Mouse (Mus musculus) cerebellum, adult (tissue): ENCODE measurements around the gene Pigm.

Experiments used
- ATAC-seq: cut with Nextera tagmentation; 2 replicates; pipeline ENCODE4 v1.9.2; 2017; ENCODE audit warnings: mild to moderate bottlenecking, moderate library complexity, mixed read lengths; ENCODE audit not compliant: insufficient number of reproducible peaks, low FRiP score, low TSS enrichment

The Pigm gene

DNA sequence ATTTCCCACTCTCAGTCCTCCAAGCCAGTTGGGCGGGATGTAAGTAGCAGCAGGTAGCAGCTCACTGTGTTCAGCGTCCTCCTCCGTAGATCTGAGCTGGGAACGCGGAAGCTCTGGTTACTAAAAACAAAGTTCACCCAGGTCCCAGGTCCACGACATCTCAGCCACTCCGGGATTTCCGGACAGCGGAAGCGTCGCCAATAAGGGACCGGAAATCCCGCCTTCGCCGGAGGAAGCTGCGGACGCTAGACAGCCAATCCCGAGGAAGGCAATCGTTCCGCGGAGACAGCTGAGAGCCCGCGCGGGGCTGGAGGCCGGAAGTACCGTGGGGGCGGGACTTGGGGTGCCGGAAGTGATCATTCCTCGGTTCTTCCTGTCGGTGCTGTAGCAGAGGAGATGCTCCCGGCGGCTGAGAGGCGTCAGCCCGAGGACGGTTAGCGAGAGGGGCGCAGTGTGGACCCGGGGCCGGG is at the start of gene Pigm:
Pigm (plus strand) TSS at position 349 of the 470 bp plus-strand sequence.
- ATAC-seq, result peak; percentile 100

DNA sequence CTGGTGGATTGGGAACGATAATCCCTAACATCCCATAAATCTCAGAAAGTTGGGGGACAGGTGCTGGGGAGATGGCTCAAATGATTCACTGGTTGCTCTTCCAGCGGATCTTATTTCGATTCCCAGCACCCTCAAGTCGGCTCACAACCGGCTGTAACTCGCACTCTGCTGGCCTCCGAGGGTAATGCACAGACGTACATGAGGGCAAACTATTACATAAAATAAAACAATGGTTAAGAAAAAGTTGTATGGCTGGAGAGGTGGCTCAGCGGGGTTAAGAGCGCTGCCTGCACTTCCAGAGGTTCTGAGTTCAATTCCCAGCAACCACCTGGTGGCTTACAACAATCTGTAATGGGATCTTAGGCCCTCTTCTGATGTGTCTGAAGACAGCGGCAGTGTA is 49.7 kb upstream of the Pigm start:
- no peak for ATAC-seq

GRCm38 (mm10) chr1:172327206-172328001 is 48.9 kb upstream of the Pigm start:
- no peak for ATAC-seq

GRCm38 (mm10) chr1:172328041-172328440 is 48.3 kb upstream of the Pigm start:
- ATAC-seq, result no peak

GRCm38 (mm10) chr1:172328461-172328860 is 47.9 kb upstream of the Pigm start:
- no peak for ATAC-seq

- peak; percentile 77 for ATAC-seq
Measured at GRCm38 (mm10) chr1:172329131-172329530, 47.2 kb upstream of the Pigm start, which contains the start of gene Kcnj9. Kcnj9 (minus strand) TSS chr1:172329318.

- ATAC-seq, result peak; percentile 3; the same call in 1 of the 2 replicates
Measured at GRCm38 (mm10) chr1:172329616-172330015, 46.7 kb upstream of the Pigm start.

DNA sequence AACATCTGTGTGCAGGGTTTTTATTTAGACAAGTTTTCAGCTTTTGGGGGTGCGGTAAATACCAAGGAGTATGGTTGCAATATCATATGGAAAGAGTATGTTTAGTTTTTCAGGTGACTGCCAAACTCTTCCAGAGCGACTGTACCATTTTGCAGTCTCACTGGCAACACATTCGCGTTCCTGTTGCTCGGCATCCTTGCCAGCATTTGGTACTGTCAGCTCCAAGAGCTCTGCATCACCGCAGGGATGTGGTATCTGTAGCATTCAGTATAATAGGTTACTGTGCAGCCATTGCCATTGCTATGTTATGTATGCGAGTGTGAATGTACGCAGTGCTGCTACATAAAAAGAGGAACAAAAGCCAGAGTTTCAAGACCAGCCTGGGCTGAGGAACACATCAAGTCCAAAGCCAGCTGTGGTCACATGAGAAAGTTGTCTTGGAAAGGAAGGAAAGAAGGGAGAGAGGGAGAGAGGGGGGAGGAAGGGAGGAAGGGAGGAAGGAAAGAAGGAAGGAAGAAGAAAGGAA is 44.9 kb upstream of the Pigm start:
- ATAC-seq, result no peak

DNA sequence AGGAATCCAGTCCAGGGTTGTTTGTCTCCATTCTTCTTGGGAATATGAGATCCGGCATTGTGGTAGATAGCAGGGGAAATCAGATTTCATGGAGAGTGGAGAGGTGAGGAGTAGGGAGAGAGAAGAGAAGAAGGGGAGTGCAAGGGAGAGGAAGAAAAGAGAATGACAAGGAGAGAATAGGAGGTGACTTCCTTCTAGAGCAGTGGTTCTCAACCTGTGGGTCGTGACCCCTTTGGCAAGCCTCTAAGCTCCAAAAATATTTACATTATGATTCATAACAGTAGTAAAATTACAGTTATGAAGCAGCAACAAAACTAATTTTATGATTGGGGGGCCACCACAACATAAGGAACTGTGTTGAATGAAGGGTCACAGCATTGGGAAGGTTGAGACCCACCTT is 43.4 kb upstream of the Pigm start:
- ATAC-seq, result no peak

GRCm38 (mm10) chr1:172333512-172333911 is 42.8 kb upstream of the Pigm start:
- ATAC-seq, result no peak

- ATAC-seq, result no peak
Measured at GRCm38 (mm10) chr1:172335804-172336203, 40.5 kb upstream of the Pigm start.

DNA sequence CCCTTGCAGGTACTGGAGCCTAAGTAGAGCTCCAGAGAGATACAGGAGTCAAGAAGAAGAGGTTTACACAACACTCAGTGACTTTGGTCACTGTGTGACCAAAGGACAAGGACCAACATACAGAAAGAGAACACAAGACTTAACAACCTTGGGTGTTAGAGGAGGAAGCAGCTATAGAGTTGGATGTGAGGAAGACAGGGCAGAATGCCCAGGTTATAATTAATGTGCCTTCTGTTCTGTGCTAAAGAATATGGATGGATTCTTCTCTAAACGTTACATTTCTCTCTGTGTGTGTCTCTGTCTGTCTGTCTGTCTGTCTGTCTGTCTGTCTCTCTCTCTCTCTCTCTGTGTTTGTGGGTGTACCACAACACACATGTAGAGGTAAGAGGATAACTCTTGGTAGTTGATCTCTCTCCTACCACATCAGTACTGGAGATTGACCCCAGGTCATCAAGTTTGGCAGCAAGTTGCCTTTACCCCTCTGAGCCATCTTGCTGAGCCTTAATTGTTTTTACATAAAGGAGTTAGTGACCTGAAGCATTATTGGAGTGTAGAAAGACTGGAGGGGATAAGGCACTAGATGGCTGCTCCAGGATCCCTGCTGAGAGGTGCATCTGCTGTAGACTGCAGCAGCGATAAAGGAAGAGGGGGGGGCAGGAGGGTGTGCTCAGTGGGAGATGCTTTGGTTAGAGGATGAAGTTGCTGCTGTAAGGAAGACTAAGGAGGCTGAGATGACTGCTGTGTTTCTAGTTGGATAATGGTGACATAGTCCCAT is 38.7 kb upstream of the Pigm start:
- ATAC-seq, result peak; percentile 64

GRCm38 (mm10) chr1:172340729-172341321 is 35.5 kb upstream of the Pigm start, which contains the start of gene Kcnj10:
Kcnj10 (plus strand) TSS chr1:172341210.
- ATAC-seq, result peak; percentile 80

- no peak for ATAC-seq
Measured at GRCm38 (mm10) chr1:172341386-172341785, 35.0 kb upstream of the Pigm start.

- 0 out of 2 replicates have a peak, but pooled peaks have one; percentile 8 for ATAC-seq
Measured at GRCm38 (mm10) chr1:172342729-172343128, 33.6 kb upstream of the Pigm start.

- no peak for ATAC-seq
Measured at GRCm38 (mm10) chr1:172343914-172344313, 32.4 kb upstream of the Pigm start.

DNA sequence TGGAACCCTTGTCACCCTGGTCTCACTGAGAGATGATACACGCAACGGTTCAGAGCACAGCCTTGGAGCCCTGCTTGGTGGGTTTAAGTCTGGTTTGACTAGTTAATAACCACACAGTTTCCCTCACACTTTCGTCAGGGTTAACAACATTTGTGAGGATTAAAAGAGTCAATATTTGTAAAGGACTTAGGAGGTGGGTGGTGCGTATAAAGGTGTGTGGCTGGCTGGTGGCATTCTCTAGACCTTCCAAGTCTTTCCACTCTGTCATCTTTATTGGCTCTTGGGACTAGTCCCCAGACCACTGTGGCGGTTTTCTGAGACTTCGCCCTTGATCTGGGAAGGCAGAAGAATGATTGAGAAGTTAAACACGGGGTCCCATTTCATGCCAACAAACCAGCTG is 31.5 kb upstream of the Pigm start:
- no peak for ATAC-seq

GRCm38 (mm10) chr1:172346707-172347106 is 29.6 kb upstream of the Pigm start:
- no peak for ATAC-seq

- no peak for ATAC-seq
Measured at GRCm38 (mm10) chr1:172347382-172347781, 29.0 kb upstream of the Pigm start.

DNA sequence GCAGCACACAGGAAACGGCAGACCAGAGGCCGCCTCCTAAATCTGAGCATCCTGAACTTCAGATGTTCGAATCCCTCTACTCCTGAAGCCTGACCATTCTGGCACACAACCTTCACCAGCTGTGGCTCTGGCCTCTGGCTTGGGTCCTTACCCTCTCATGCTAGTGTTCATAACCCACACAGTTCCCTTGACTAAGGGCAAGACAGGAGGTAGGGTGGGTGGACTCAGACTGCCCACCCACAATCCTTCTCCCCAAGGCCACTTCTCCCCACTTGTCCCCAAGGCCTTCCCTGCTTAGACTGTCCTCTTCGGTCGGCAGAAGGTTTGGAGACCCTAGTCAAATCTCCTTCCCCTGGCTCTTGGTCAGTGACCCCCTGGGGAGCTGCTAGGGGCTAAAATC is 26.8 kb upstream of the Pigm start:
- no peak for ATAC-seq
